Mouse (Mus musculus) cerebellum, adult 2 months (tissue): Measurements from ENCODE around the gene Rbpjl. TPM values are rescaled to one million over a fixed set of nuclear protein-coding genes. Genes with fewer than 3 reads are reported as not detected.

Source experiments
- DNase-seq, 2 experiments: peaks; one replicate each; pipeline ENCODE4 v3.0.0; 2021
- H3K27ac ChIP-seq: fragments of 200-500 bp; 2 replicates; pipeline ENCODE4 v1.5.1; 2012; ENCODE audit warnings: low read length, control low read depth, inconsistent platforms; ENCODE audit not compliant: insufficient read depth
- H3K27me3 ChIP-seq: fragments of 200-500 bp; 2 replicates; pipeline ENCODE4 v1.6.1; 2012; ENCODE audit warnings: inconsistent platforms, mild to moderate bottlenecking, low read length, moderate library complexity; ENCODE audit not compliant: control insufficient read depth, insufficient read depth
- H3K4me1 ChIP-seq: fragments of 200-500 bp; 2 replicates; pipeline ENCODE4 v1.6.1; 2011; ENCODE audit warnings: low read length; ENCODE audit not compliant: control insufficient read depth, insufficient read depth
- H3K4me3 ChIP-seq: fragments of 200-500 bp; replicated peaks from 2 replicates; pipeline ENCODE3; 2011; ENCODE audit warnings: mild to moderate bottlenecking, low read depth, low read length, control low read depth; ENCODE audit not compliant: insufficient read depth
- CTCF ChIP-seq: fragments of 200-500 bp; IDR thresholded peaks from 2 replicates; pipeline ENCODE4 v1.5.1; 2011; ENCODE audit warnings: low read depth, mild to moderate bottlenecking, control low read depth, low read length, moderate library complexity, borderline replicate concordance; ENCODE audit not compliant: insufficient read depth
- POLR2A ChIP-seq: fragments of 200-500 bp; IDR thresholded peaks from 2 replicates; pipeline ENCODE4 v1.6.1; 2011; ENCODE audit warnings: low read length, control low read depth, borderline replicate concordance; ENCODE audit not compliant: insufficient read depth
- WGBS: fragments of 180-500 bp; shearing (Covaris S2); methylation state at CpG from one replicate; pipeline ENCODE4 v1.1.7; 2018; 5-methylcytosine and 5-hydroxymethylcytosine counted together
- polyA plus RNA-seq: library from polyadenylated mRNA; depleted of rRNA; stranded (reverse); fragments of >200 nt; gene quantifications from 2 replicates; pipeline ENCODE4 v1.2.3, GENCODE M21; 2012

Rbpjl gene
- polyA plus RNA-seq, 1 experiment: 0.34 TPM

DNA sequence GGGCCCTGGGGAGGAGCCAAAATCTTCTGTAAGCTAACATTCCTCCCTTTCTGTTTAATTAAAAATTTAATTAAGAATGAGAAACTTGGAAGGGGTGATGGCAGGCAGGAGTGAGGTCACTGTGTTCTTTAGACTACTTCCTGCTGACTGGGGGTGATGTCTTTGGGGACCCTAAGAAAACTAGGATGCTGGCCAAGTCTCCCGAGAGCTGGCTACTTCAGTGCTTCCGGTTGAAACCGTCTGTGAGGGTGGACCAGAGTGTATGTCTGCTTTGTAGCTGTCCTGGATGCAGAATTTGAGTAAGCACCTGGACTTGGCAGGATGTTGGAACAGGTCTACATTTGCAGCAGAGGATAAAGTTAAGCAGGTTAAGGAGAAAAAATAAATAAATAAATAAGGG lies 36.0 kb upstream of the Rbpjl start:
- no peak overlapping the region for H3K4me3 ChIP-seq
- 6% methylated on average over 3 of the region's 3 CpGs for WGBS
- no peak overlapping the region for H3K27ac ChIP-seq
- no peak for TF ChIP-seq CTCF
- no peak for TF ChIP-seq POLR2A
- H3K27me3 ChIP-seq: no peaks in the 10 kb centered on the region
- DNase-seq: no peak
- no peaks in the 10 kb centered on the region for H3K4me1 ChIP-seq

DNA sequence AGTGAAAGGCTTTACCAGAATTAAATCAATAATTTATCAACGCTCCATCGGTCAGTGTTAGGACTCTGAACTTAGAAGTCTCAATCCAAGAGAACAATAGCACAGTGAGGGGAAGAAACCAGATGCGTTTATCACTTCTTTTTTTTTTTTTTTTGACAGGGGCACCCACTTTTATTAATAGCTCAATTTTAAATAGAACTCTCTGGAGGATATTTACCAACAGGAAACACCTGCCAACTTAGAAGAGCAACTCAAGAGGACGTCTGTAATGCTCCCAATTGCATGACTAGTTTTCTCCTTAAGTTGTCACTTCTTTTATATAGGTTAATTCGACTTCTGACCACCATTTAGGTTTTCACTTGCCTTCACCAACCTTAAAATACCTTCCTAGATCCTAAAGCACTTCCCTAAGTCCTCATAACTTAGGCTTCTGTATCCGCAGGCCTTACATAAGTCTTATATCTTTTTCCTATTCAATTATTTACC lies 34.3 kb upstream of the Rbpjl start:
- H3K27ac ChIP-seq: no peak overlapping the region
- TF ChIP-seq CTCF (no peak), POLR2A (no peak)
- no peaks in the 10 kb centered on the region for H3K27me3 ChIP-seq
- 77% methylated on average over 6 of the region's 6 CpGs for WGBS
- no peaks in the 10 kb centered on the region for H3K4me1 ChIP-seq
- no peak for DNase-seq
- H3K4me3 ChIP-seq: no peak overlapping the region

DNA sequence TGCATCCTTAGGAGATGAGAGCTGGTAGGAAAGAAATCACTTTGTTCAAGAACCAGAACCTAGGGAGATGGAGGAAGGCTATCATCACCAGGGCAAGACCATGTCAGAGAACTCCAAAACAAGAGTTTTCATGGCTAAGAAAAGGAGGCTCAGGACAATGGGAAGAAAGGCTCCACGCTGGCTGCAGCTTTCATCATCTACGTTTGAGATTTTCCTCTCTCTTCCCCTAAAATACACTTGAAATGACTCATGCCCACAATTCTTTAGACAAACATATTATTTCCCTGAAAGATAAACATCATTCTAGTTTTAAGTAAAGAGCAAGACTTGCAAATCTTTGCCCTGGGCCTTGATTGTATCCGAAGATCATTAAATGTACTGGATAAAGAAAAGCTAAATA lies 31.6 kb upstream of the Rbpjl start:
- no peak overlapping the region for H3K27ac ChIP-seq
- WGBS: 89% methylated on average over 3 of the region's 3 CpGs
- no peak for DNase-seq
- TF ChIP-seq POLR2A (no peak), CTCF (no peak)
- H3K4me1 ChIP-seq: no peaks in the 10 kb centered on the region
- H3K4me3 ChIP-seq: no peak overlapping the region
- no peaks in the 10 kb centered on the region for H3K27me3 ChIP-seq

DNA sequence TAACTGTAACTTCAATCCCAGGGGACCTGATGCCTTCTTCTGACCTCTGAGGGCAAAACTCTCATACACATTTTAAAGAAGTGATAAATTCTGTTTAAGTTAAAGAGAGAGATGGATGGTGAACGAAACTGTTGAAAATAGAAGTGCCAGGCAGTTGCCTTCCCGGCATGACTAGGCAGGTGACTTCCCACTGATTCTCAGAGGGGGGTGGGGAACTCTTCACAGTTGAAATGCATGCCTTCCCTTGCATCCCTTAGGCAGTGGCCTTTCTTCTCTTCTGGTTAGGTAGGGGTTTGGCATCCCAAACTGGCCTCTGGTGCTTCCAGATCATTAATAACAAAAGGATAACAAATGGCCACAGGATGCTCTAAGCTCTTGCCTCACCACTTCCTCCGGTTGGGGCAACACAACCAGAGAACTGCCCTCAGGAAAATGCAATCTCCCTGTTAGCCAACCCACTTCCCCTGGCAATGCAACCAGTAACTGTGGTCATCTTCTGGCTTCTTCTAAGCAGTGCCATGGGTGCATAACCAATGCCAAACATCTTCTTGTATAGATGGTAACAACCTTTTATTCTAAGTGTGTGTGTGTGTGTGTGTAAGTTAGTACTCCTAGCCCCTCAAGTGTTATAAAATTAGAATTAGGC lies 30.4 kb upstream of the Rbpjl start:
- Histone ChIP-seq H3K27ac (no peak overlapping the region), H3K4me1 (no peaks in the 10 kb centered on the region), H3K4me3 (no peak overlapping the region), H3K27me3 (no peaks in the 10 kb centered on the region)
- 35% methylated on average over 3 of the region's 3 CpGs for WGBS
- no peak for TF ChIP-seq POLR2A
- no peak for TF ChIP-seq CTCF
- no peak for DNase-seq

DNA sequence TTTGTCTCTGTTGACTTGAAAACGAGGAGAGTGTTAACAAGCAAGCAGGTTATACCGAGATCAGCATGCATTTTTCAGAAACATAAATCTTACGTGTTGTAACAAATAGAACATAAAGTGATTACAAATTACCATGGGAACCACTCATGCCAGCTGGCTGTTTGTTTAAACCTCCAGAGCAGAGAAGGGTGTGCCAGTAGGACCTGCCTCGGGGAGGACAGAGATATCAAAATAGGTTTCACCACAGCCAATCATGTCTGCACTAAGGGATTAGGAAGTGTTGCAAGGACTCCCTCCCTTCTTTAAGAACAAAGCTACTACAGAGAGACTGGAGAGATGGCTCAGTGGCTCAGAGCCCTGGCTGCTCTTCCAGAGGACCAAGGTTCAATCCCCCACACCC lies 29.8 kb upstream of the Rbpjl start:
- 42% methylated on average over 4 of the region's 4 CpGs for WGBS
- DNase-seq: no peak
- no peaks in the 10 kb centered on the region for H3K27me3 ChIP-seq
- TF ChIP-seq CTCF: no peak
- no peak for TF ChIP-seq POLR2A
- no peak overlapping the region for H3K4me3 ChIP-seq
- no peaks in the 10 kb centered on the region for H3K4me1 ChIP-seq
- no peak overlapping the region for H3K27ac ChIP-seq

- no peak overlapping the region for H3K4me3 ChIP-seq
- 85% methylated on average over 15 of the region's 15 CpGs for whole genome bisulfite sequencing
- no peak for DNase-seq
- TF ChIP-seq POLR2A (no peak), CTCF (no peak)
- H3K27ac ChIP-seq: no peak overlapping the region
- H3K4me1 ChIP-seq: no peaks in the 10 kb centered on the region
- H3K27me3 ChIP-seq: no peaks in the 10 kb centered on the region
These were observed 25.2 kb upstream of the Rbpjl start for GRCm38 (mm10) chr2:164377478-164378426.

GRCm38 (mm10) chr2:164381726-164382125 lies 21.2 kb upstream of the Rbpjl start:
- no peaks in the 10 kb centered on the region for H3K4me1 ChIP-seq
- 81% methylated on average over 8 of the region's 8 CpGs for WGBS
- H3K27me3 ChIP-seq: no peaks in the 10 kb centered on the region
- H3K4me3 ChIP-seq: no peak overlapping the region
- DNase-seq: no peak
- H3K27ac ChIP-seq: no peak overlapping the region
- TF ChIP-seq CTCF (no peak), POLR2A (no peak)

- H3K27me3 ChIP-seq: no peaks in the 10 kb centered on the region
- no peak for DNase-seq
- no peak for TF ChIP-seq CTCF
- TF ChIP-seq POLR2A: no peak
- 89% methylated on average over 3 of the region's 3 CpGs for WGBS
- H3K27ac ChIP-seq: no peak overlapping the region
- no peaks in the 10 kb centered on the region for H3K4me1 ChIP-seq
- H3K4me3 ChIP-seq: no peak overlapping the region
These were observed 20.0 kb upstream of the Rbpjl start for GRCm38 (mm10) chr2:164382971-164383370.
